Mouse (Mus musculus): ENCODE measurements around the gene Aox2.
A peak's percentile ranks its signal among the peaks of the same experiment; 100 is the strongest.
"Not testable (repeated sequence)": the region's sequence is repeated elsewhere in the genome, so short reads cannot be mapped to it uniquely, and the experiment has no call there.

Gene Aox2

DNA sequence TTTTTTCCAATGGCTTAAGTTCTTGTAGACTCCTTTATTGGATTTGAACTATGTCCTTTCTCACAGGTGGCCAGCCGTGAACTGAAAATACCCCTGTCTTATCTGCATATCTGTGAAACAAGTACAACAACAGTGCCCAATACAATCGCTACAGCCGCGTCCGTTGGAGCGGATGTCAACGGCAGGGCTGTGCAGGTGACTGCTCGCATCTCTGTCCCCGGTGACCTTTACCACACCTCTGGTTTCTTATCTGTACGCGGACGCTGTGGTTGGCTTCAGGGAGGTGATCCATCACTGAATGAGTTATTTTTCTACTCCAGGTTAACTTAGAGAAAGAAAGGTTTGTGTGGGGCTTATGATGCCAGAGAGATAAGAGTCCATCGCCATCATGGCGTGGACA is 68.0 kb downstream of the Aox2 start:
- DNase-seq (ENCODE audit: extremely low spot score, low spot score): no peak

DNA sequence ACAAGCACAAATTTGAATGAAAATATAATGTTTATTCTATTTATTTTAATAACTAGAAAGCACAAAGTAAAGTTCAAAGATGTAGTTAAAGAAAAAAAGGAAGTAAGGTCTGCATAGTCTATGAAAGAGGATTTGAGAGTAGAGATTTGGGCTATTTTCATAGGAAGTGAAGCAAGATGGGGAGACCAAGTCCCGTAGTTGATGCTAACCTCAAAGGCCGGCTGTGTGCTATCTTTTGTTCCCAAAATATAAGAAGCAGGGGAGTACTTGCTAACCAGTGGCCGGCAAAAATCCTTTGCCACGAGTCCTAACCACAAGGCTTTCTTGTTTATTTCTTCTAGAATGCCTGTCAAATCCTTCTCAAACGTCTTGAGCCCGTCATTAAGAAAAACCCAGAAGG is 70.6 kb downstream of the Aox2 start:
- DNase-seq (ENCODE audit: extremely low spot score, low spot score): no peak

DNA sequence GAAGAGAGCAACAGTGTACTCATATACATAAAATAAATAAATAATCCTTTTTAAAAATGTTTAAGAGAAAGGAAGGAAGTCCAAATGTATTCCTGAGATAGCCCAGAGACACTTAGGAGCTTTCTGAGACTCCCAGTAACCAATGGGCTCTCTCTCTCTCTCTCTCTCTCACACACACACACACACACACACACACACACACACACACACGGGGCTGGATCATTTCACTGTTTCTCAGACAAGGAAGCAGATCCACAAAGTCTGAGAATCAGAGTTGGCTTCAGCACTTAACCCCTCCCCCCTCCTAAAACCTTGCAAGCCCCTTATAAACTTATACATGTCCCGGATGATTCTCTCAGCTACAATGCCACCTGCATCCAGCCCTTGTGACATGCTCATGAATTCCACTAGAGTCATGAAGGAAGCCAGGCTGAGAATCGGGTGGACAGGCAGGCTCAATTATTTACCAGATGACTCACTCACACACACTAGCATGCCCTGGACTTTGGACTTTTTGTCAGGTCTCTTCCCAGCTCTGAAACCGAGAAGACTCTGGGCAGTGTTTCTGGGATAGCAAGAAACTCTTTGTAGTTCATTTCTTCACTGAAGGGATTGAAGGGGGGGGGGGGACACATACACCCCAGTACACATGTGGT is 75.2 kb downstream of the Aox2 start:
- no peak for DNase-seq (ENCODE audit: extremely low spot score, low spot score)

- DNase-seq (ENCODE audit: extremely low spot score, low spot score): no peak
These were observed 81.1 kb downstream of the Aox2 start for GRCm38 (mm10) chr1:58358958-58359901.

DNA sequence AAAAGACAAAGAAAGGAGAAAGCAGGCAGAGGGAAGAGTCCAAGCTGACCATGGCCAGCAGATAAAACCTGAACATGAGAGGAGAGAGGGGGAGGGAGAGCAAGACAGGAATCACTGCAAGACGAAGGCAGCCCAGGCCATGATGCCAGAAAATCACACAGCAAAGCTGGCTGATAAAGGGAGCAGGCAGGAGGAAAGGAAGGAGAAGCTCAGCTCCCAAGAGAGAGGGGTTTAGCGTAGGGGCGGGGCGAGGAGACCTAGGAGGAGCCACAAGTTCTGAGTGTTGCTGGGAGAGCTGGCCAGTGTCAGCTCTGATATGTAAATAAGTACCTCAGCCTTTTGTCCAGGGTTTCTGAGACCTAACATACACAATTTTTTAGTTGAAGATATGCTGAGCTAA is 84.2 kb downstream of the Aox2 start:
- DNase-seq (ENCODE audit: extremely low spot score, low spot score): no peak

GRCm38 (mm10) chr1:58364551-58364950 is 86.4 kb downstream of the Aox2 start:
- no peak for DNase-seq (ENCODE audit: extremely low spot score, low spot score)

GRCm38 (mm10) chr1:58365829-58366228 is 87.7 kb downstream of the Aox2 start:
- no peak for DNase-seq (ENCODE audit: extremely low spot score, low spot score)

GRCm38 (mm10) chr1:58366737-58367471 is 88.8 kb downstream of the Aox2 start:
- no peak for DNase-seq (ENCODE audit: extremely low spot score, low spot score)

GRCm38 (mm10) chr1:58369716-58370115 is 91.6 kb downstream of the Aox2 start:
- DNase-seq (ENCODE audit: extremely low spot score, low spot score): no peak

DNA sequence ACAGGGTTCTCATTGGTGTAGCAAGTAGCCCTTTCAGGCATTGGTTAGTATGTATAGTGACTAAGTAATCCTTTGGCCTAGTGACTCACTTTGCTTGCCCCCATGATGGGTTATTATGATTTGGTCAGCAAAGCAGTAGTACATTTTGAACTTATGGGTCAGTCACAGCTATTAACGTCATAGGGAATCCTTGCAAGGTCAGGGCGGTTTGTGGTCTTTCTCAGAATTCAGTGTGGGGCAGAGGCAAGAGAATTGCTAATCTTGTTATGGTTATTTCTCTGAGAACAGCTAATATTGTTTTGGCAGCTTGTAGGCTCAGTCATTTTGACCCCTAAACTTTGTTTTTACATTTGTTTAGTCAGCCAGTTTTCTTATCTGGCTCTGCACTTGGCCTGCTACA is 96.1 kb downstream of the Aox2 start:
- not testable (repeated sequence) for DNase-seq (ENCODE audit: extremely low spot score, low spot score)

GRCm38 (mm10) chr1:58375574-58376147 is 97.5 kb downstream of the Aox2 start:
- DNase-seq (ENCODE audit: extremely low spot score, low spot score): no peak

DNA sequence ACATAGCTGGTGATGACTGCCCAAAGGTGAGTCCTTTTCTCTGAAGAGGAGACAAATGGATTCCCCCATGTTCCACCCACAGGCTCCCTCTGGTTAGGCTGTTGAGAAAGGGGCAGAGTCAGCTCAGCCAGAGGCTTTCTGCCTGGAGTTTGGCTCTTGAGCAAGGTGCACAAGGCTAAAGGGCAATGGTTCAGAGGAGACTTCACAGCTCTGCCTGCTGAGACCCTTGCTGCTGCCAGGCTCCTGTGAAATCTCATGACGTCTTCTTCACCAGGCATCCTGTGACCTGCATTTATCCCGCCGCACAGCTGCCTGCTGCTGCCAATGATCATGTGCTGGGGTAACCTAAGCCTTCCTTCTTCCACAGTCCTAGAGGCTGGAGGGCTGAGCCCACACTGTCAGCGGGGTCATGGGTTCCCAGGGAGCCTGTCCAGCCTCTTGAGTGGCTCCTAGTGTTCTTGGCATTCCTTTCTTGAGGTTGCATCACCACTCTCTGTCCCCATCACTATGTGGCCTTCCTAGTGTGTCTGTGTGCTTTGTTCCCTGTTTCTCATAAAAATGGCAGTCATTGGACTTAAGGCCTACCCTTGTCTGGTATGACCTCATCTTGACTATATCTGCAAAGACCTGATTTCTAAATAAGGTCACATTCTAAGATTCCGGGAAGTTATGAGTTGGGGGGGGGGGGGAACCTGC is 104.6 kb downstream of the Aox2 start:
- DNase-seq (ENCODE audit: extremely low spot score, low spot score): no peak

DNA sequence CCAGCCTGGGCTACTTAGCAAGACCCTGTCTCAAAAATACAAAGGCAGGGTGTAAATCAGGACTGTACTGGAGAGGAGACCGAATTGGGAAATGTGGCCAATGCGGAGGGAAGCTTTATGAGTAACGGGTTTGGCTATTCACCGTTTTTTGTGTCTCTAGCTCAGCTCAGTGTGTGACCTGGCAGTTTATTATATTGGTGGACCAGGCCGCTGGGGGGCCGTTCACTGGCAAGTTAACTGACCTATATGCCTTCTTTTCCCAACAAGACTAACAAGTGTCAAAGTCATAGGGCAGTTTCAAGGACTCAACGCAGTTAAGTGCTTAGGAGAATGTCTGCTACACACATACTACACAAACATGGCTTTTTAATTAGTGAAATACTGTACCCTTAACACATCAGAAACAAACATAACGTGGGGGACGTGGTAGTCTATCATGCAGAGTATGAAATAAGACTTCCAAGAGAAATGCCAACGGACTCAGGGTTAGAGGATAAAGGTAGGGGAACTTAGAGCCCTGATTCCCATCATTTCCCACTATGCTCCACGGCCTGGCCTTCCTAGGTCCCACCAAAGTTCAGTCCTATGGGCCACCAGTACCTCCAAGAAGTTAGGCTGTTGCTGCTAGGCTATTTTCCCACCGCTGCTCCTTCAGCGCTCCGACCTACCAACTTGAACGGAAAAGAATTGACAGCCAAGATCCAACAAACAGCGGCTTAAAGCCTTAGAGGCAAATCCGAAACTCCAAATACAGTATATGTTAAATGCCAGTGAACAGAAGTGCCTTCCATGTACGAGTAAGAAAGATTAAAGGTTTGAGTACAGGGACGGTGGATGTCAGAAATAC is 113.5 kb downstream of the Aox2 start:
- peak; percentile 30 for DNase-seq (ENCODE audit: extremely low spot score, low spot score)

GRCm38 (mm10) chr1:58392268-58392651 is 114.1 kb downstream of the Aox2 start:
- no peak for DNase-seq (ENCODE audit: extremely low spot score, low spot score)

GRCm38 (mm10) chr1:58392652-58393283 is 114.6 kb downstream of the Aox2 start, which contains the start of gene Bzw1:
Gene Bzw1 (plus strand): TSS chr1:58392898.
- DNase-seq (ENCODE audit: extremely low spot score, low spot score): peak; percentile 96

DNA sequence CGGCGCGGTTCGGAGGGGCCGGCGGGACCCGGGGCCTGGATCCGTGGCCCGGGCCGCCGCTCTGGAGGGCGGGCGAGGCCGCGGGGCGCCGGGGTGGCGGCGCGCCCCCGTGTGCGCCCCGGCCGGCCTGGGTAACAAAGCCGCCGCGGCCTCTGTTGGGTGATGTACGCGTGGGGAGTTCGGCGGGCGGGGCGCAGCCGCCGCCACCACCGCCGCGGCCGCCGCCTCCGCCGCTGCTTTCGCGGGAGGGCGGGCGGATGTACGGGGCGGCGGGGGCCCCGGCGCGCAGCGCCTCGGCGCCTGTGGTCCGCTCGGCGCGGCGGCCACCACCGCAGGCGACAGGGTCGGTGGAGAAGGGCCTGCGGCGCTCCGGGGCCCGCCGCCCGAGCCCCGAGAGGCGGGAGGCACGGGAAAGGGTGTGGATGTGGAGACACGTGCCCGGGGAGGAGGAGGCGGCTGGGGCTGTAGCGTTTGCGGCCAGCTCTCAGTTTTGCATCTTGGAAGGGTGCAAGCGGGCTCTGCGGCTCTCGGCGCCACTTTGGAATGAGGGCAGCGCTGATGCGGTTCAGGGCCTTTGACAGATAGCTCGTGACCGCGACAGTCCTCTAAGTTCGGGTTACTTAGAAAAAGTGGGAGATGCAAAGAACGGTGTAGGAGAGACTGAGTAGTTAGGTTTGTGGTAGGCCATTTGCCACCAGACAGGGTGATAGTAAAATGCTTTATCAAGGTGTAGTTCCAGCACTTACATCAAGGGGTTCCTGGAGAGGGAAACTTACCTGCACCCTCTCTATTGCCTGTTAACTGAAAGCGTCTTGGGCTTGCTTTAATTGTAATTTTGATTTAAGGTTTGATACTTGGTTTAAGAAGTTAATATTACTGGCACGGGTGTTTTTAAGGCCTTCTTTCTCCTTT is 115.4 kb downstream of the Aox2 start:
- DNase-seq (ENCODE audit: extremely low spot score, low spot score): peak; percentile 55

DNA sequence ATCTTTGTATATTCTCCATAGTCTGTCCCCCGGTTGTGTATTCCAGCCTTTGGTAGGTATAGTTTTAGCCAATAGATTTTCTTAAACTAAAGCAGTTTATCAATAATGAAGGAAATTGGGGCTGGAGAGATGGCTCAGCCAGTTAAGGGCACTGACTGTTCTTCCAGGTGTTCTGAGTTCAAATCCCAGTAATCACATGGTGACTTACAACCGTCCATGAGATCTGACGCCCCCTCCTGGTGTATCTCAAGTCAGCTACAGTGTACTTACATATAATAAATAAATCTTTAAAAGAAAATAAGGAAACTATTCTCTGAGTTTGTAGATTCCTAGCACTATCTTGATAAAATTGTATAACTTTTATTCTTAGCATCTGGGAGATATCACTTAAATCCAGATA is 117.2 kb downstream of the Aox2 start:
- DNase-seq (ENCODE audit: extremely low spot score, low spot score): no peak

GRCm38 (mm10) chr1:58396179-58396578 is 118.1 kb downstream of the Aox2 start:
- no peak for DNase-seq (ENCODE audit: extremely low spot score, low spot score)

DNA sequence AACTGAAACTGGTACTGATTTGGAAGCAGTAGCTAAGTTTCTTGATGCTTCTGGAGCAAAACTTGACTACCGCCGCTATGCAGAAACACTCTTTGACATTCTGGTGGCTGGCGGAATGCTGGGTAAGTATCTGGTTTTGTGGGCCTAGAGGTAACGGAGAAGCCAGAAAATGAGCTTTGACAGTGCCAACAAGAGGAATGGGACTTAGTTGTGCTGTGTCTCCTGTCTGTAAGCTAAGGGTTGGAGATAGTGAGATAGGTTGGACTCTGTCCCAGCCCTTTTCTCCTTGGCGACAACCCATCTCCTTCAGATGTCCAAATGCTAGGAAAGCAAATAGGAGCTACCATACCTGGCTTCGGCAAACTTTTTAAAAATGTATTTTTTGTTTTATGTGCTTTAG is 119.6 kb downstream of the Aox2 start:
- no peak for DNase-seq (ENCODE audit: extremely low spot score, low spot score)
